Mouse (Mus musculus): ENCODE measurements around the gene Gm44511. TPM values are rescaled to one million over a fixed set of nuclear protein-coding genes. Genes with fewer than 3 reads are reported as not detected.
"Not testable (repeated sequence)": the region's sequence is repeated elsewhere in the genome, so short reads cannot be mapped to it uniquely, and the experiment has no call there.

Gene Gm44511
- total RNA-seq, 2 experiments from 2014 or later = not detected

DNA sequence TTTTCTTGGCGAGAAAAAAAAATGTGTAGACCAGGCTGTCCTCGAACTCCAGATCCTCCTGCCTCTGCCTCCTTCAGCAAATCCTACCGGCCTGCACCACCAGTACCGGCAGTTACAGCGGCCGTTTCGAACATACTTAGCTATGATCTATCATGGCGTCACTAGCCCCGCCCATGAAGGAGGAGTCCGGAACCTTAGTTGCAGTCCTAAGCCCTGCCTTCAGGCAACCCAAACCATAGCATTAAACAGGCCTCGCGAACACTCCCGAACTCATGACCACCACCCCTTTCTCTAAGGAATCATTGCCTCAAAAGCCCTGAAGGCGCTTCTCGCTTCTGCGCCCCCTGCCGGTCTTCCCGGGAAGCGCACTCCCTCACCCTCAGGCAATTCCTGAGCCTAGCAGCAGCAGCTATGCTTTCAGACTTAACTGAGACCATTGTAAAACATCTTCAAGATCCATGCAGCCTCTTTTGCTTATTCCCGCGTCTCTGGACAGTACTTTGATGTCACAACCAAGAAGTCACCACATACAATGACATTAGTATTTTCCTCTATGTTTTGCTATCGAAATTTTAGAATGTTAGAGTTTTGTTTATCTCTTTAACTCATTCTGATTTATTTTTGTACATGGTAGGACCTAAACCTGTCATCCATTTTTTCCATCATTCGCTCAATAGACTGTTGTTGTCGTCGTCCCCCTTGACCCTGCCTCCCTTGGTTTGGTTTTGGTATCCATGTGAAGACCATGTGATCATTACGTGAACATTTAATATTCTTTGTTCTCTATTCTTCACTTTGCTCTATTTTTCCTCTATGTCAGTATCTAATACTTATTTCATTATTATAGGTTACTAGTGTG, 22.9 kb downstream of the Gm44511 start:
- intact Hi-C loops (cut with DNase I) = loop anchor here (1.0 kb wide), 2 partner anchors 35 to 39 kb away; no protein-coding TSS in a partner anchor
- peak; percentile 93 to 98 for DNase-seq

DNA sequence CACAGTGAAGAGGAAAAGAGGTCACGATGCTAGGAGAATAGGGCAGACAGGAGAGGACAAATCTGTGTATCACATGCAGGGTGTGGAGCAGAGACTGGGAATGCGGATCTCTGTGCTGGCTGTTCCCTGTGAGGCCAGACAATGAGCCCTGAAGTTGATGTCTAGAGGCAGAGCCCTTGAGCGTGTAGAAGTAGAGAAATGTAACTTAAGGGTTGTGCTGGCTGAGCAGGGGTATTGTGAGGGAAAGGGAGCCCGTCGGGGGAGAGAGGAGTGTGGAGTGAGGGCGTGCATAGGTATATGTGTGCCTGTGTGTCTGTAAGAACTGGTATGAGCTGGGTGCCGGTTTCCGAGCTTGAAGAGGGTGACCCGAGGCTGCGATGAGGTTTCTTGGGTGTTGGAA, 23.6 kb downstream of the Gm44511 start:
- intact Hi-C loops (cut with DNase I) = loop anchor here (1.0 kb wide), 1 partner anchor 38 kb away; no protein-coding TSS in a partner anchor
- peak in 1 of 2 experiments; percentile 13 for DNase-seq

DNA sequence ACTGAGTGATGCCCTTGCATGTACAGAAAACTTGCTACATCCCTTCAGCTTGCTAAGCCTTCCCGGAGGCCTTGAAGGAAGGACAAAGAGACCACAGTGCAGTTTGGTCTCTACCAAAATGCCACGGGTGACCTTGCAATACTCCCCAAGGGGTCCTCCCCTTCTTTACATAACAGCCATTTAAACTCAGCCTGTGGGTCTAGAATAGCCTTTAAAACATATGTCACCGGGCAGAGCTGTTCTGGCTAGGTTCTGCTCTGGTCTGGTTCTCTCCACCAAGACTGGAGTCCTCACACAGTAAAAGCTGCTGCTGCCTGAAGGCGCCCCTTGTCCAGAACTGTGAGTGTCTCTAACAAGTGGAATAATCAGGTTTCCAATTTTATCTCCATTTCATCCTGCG, 25.4 kb downstream of the Gm44511 start:
- intact Hi-C loops (cut with DNase I); DNase-seq: not testable (repeated sequence)

DNA sequence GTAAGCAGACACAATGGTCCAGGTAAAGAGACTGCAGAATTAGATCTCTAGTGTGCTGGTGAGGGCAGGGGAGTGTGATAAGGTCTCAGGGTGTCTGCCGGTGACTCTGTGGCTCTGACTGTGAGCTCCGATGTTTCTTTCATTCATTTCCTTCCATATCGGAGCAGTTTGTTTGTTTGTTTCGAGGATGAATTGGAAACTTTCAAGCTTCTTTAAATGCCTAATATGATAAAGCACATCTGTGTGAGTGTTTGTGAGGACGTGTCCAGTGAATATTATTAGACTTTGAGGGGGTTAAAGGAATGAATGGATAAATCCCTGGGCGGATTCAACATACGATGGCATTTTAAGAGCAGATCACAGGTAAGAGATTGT, 26.2 kb downstream of the Gm44511 start:
- intact Hi-C loops (cut with DNase I) = no loop called here
- DNase-seq = no peak

DNA sequence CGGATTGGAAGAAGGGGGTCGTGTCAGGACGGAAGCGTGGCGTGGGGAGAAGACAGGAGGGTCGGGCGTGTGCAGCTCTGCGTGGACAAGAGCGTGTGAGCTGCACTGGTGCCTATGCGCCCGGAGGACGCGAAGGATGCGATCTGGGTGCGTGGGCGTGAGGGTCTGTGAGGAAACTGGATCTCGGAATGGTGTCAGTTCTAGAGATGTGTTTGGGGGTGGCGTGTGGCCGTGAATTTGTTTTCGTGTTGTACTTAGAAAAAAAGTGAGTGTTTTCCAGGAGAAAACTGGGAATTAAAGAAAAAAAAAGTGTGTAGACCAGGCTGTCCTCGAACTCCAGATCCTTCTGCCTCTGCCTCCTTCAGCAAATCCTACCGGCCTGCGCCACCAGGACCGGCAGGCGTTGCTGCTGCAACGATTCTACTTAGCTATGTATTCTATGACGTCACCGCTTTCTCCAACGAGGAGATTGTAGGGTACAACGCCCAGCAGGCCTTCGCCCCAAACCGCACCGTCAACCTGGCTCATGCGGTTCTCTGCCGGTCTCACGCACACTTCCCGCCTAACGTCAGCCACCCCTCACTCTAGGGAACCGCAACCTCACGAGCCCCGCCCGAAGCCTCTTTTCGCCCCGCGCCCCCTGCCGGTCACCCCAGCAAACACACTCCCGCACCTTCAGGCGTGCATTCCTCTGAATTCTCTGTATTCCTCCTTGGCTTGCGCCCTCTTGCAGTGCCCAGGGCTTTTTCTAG, 26.8 kb downstream of the Gm44511 start:
- intact Hi-C loops (cut with DNase I) = not testable (repeated sequence)
- DNase-seq = peak; percentile 90

DNA sequence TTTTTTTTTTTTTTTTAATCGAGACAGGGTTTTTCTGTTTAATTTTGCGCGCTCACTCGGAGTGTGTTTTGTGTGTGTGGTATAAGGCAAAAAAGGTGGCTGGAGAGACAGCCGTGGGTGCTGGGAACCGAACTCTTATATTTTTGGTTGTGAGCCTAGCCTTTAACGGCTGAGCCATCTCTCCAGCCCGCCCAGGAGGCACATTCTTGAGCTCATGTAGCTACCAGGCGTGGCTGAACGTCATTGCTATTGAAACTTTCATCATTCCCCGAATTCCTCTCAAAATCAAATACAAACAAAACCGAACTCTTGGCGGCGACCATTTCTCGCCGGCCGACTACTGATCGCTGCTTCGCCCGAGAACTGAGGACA, 27.4 kb downstream of the Gm44511 start:
- intact Hi-C loops (cut with DNase I) = not testable (repeated sequence)
- DNase-seq = peak; percentile 84

DNA sequence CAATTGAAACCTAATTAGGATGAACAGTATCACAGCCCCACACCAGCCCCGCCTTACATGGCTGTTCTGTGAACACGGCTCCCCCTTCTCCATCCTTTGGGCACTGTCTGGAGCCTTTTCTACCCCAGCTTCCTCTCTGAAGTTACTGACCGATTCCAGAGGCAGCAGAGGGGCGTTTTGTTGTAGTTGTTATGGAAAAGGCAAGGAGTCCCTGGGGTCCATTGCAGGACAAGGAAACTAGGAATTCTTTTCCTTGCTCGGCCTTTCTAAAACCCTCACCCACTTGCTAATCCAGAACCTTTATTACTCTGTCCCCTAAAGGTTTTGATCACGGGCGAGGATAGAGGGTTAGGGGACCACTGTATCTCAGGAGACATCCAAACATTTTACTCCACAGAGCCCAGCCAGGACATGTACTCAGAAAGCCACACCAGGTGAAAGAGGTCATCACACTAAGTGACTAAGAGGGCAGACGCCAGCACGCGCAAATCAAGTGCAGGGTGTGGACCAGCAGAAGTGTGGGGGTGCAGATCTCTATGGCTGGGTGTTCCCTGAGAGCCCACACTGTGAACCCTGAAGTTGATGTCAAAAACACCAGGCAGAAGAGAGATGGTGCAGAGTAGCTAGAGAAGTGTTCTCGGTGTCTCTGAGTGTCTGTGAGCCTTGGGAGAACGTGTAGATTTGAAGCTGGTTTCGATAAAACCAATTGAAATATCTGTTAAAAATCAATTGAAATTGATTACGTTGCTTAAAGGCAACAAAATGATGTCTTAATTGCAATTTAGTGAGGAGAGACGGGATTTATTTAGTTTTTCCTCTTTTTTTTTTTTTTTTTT, 28.0 kb downstream of the Gm44511 start:
- intact Hi-C loops (cut with DNase I) = no loop called here
- peak in 1 of 2 experiments; percentile 10 for DNase-seq

DNA sequence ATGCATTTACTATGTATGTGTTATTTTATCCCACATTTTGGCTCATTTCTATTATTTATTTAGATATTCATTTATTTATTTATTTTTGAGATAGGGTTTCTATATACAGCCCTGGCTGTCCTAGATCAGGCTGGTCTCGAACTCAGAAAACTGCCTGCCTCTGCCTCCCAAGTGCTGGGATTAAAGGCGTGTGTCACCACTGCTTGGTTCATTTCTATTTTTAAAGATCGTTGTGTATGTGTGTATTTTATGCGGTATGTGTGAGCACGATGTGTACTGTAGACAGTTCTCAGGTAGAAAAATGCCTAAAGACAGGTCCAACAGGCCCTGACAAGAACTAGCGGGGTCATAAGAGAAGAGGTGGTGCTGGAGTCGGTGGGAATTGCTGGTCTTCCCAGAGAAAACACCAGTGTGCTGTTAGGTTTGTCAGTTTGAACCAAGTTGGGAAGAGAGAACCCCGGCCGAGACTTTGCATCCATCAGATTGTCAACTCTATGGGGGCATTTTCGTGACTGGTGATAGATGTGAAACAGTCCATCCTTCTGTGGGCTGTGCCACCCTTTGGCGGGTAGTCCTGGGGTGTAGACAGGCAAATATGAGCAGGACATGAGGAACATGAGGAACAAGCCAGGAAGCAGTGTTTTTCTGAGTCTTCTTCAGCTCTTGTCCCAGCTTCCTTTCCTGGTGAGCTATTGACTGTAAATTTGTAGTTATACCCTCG, 28.8 kb downstream of the Gm44511 start:
- intact Hi-C loops (cut with DNase I) = no loop called here
- no peak for DNase-seq

DNA sequence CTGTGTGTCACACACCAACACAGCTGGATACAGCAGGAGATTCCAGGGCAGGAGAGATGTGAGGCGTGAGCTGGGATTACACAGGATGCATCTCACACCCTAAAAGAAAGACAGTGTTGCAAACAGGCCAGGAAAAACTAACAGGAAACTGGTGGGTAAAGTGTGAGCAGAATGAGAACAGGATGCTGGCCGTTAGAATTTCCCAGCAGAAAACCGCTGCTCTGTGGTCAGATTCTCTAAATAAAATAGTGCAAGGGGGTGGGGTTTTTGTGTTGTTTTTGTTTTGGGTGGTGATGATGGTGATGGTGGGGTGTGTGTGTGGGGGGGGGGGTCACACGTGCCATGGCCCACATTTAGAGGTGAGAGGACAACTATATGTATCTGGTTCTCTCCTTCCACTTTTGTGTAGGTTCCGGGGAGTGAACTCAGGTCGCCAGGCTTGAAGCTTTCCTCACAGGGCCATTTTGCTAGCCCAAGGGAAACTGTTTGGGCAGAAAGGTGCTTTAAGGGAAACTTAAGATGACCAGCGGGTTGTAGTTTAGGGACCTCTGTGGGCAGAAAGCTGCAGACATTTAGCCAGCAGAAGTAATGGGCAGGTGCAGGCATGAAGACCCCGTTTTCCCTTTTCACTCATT, 29.7 kb downstream of the Gm44511 start:
- no peak for DNase-seq
- intact Hi-C loops (cut with DNase I) = no loop called here

DNA sequence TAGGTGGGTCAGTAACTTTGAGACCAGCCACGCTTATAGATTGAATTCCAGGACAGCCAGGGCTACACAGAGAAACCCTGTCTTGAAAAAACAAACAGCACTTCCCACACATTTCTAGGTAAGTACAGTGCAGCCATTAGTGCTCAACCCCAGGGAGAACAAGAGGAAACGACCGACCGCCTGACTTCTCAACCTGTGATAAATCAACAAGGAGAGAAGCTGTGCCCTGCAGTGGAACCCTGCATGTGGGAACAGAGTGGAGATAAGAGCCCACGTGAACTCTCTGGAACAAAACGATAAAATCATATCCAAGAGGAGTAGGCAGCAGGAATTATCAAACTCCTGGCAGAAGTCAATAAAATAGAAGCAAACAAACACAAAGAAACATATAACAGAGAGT, 32.4 kb downstream of the Gm44511 start:
- DNase-seq = no peak
- intact Hi-C loops (cut with DNase I) = no loop called here

DNA sequence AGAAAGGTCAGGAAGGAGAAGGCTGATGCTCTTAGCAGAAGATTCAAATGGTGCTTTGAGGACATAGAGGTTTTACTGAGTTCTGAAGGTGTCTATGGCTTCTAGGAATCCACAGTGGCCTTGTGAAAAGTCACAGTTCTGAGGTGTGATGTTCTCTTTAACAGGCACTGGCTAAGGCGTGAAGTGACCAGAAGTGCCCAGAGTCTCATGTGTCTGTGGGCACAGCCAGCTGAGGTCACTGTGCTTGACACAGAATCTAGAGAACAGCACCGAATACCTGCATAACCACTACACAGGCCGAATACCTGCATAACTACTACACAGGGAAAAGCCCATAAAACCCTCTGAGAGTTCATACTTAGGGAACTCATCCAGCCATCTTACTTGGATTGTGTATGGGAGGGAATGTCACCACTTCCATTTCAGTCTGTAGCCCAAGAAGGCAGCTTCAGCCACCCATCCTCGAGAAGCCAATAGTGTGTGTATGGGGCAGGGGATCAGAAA, 35.6 kb downstream of the Gm44511 start:
- intact Hi-C loops (cut with DNase I); DNase-seq: not testable (repeated sequence)

DNA sequence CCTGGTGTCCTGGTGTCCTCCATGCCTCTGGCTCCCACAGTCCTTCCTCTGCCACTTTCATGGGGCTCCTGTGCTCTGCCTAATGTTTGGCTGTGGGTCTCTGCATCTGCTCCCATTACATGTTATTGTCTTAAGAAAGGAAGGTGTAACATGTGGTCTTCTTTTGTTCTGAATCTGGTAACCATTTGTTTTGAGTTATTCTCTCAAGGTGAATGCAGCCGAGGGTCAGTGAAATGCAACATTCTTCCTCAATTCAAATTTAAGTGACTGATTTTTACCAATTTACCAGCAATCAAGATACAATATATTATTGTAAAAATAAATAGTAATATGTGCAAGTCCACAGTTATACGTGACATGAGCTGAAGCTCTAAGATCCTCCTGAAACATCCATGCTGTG, 37.0 kb downstream of the Gm44511 start, which contains the start of gene Klrb1c:
Gene Klrb1c, minus strand, starts transcription at position 101 of the 400 bp plus-strand sequence.
- intact Hi-C loops (cut with DNase I) = no loop called here
- no peak for DNase-seq

DNA sequence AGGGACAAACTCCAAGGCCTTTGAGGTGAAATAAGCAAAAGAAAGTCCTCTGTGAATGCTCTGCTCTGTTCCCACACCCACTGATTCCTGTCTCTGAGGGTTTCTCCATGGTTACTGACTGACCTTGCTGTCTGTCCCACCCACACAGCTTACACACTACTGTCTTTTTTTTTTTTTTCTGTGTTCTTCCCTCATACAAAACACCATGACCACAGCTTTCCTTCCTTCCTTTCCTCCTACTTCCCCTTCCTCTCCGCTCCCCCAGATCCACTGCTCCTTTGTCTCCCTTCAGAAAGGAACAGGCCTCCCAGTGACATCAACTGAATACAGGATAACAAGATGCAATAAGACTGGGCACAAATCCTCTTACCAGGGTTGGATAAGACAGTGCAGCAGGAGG, 37.6 kb downstream of the Gm44511 start:
- intact Hi-C loops (cut with DNase I) = no loop called here
- no peak for DNase-seq

DNA sequence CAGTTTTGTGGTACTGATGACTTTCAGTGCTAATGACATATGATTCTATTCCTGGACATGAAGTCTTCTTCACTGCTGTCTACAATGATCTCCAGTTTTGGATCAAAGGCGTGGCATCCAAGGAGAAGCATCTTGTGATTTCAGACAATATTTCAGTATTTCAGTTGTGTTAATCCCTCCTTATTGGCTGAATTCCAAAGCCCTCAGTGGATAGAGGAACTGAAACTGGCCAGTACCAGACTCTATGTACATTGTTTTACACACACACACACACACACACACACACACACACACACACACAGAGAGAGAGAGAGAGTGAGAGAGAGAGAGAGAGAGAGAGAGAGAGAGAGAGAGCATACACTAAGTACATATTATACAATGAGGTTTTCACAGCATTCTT, 39.7 kb downstream of the Gm44511 start:
- intact Hi-C loops (cut with DNase I); DNase-seq: not testable (repeated sequence)

DNA sequence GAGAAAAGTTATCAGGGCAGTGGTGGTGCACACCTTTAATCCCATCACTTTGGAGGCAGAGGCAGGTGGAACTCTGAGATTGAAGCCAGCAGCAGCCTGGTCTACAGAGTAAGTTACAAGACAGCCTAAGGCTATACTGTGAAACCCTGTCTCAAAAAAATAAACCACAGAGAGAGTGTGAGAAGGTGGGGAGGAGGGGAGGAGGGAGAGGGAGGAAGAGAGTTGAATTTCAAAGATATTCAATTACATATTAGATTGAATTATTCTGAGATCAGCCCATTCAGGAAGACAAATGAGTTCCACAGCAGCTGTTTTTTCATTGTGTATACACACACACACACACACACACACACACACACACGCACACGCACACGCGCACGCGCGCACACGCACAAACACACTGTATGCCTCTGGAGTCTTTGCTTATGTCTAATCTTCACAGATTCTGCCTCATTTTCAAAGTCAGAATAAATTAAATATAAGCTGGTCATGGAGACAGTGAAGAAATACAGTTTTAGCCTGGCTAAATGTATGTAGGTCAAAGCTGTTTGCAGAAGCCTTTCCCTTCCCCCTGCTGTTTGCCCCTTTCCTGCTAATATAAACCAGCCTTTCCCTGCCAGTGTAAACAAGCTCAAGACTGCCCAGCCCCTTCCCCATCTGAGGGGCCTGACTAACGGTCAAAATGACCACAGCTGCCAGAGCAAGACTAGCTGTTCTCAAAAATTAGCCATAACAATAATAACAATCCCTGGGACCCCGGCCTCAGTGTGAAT, 56.4 kb downstream of the Gm44511 start:
- no peak for DNase-seq
- intact Hi-C loops (cut with DNase I) = loop anchor here (10.0 kb wide), 1 partner anchor 345 kb away; the partner anchor contains the start of gene Itfg2

DNA sequence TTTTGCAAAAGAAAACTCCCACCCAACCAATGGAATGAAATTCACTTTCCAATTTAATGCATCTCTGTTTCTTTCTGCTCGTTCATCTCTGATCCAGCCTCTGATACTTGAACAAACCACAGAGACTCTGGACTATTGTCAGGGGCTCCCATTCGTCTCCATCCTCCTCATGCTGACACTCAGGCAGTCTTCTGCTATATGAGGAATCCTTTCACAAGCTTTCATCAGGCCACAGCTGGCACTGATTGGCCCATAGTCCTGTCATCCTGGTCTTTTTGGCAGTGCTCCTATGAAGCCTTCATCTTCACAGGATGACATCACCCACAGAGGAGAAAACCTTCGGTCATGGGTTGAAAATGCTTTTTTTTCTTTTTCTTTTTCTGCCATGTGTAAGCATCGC, 58.1 kb downstream of the Gm44511 start:
- no peak for DNase-seq
- intact Hi-C loops (cut with DNase I) = loop anchor here (10.0 kb wide), 1 partner anchor 343 kb away; the partner anchor contains the start of gene Itfg2

DNA sequence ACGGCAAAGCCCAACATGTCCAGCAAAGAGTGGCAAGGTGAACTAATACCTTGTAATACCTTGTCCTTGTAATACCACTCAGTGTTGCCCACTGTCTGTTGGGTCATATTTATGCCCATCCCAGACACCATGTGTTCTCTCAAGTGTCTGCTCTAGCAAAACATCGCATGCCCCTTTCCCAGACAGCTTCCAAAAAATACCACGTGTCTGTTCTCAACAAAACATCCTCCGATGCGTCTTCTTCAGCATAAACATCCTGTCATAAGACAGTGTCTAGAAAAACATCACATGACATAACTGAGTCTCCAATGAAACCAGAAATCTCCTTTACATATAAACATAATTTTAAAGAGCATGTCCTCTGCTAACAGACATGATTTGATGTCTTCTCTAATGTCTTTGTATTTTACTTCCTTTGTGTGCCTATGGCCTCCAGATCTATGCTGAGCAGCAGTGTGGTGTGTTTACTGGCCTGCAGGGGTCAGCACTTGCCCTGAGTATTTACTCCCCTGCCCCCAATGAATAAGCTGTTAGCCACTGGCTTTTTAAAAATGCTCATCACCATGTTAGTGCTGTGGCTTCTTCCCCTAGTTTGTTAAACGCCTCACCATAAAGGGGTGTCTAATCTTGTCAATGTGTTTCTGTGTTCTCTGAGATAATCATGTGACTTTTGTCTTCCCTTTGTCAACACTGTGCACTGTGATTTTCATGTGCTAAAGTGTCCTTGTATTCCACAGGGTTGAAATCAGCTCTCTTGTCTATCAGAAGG, 59.4 kb downstream of the Gm44511 start:
- DNase-seq = peak; percentile 37 to 57
- intact Hi-C loops (cut with DNase I) = loop anchor here (1.0 to 10.0 kb wide), 2 partner anchors 39 to 342 kb away; partner anchors contain the start of gene Itfg2

DNA sequence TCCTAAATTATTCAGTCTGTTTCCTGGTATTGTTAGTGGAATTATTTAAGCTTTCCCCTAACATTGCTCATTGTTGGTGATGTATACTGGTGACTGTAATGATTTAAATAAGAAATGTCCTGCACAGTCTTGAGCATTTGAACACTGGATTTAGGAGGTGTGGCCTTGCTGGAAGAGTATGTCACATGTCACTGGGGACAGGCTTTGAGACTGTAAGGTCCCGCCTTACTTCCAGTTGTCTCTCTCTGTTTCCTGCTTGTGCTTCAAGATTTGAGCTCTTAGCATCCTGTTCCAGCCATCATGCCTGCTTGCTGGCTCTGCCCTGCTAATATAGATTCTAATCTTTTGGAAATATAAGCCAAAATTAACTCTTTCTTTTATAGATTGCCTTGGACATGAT, 60.9 kb downstream of the Gm44511 start:
- intact Hi-C loops (cut with DNase I) = loop anchor here (10.0 kb wide), 1 partner anchor 340 kb away; the partner anchor contains the start of gene Itfg2

More for the DNA sequence above, 60.9 kb downstream of the Gm44511 start:
- DNase-seq = no peak
